Mouse (Mus musculus) induced T-regulatory cell, adult 2 months (primary cell): ENCODE measurements around the gene Lsr.
"Not testable (repeated sequence)": the region's sequence is repeated elsewhere in the genome, so short reads cannot be mapped to it uniquely, and the experiment has no call there.

Experiments used
- DNase-seq: peaks from one replicate; pipeline ENCODE4 v3.0.0-alpha.2; 2012; ENCODE audit warnings: low read depth

Lsr gene

DNA sequence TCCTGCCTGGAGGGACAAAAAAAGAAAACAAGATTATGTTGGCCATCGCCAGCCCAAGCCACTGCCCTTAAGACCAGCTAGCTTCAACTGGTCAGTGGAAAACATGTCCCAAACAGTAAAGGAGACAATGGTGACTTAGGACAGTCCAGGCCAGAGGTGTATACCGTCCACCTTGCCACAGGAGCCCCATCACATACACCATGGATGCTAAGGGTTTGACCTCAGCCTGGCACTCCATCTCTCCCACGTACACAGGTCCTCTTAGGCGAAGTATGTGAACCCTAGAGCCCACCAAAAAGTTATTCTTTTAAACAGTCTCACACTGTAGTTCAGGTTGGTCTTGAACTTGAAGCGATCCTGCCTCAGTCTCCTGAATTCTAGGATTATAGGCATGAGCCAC is 10.4 kb downstream of the Lsr start:
- DNase-seq = no peak

DNA sequence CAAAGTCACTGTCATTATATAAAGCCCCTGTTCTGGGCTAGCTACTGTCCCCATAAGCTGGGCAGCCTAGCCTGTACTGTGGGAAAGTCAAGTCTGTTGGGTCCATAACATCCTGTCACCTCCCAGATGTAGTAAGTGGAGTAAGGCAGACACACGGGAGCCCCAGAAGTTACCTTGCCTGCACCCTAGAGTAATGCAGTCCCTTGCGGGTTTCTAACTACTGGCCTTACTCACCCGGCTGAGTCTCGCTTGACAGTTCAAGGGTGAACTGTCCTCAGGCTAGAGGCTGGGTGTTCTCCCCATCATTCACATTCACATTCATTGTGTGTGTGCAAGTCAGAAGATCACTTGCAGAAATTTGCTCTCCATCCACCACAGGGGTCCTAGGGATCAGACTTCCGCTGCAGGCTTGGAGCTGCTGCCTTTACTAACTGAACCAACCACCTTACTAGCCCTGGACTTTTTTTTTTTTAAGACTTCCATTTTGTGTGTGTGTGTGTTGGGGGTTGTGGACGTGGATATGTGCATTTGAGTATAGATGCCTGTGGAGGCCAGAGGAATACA is 13.4 kb downstream of the Lsr start:
- DNase-seq = no peak

DNA sequence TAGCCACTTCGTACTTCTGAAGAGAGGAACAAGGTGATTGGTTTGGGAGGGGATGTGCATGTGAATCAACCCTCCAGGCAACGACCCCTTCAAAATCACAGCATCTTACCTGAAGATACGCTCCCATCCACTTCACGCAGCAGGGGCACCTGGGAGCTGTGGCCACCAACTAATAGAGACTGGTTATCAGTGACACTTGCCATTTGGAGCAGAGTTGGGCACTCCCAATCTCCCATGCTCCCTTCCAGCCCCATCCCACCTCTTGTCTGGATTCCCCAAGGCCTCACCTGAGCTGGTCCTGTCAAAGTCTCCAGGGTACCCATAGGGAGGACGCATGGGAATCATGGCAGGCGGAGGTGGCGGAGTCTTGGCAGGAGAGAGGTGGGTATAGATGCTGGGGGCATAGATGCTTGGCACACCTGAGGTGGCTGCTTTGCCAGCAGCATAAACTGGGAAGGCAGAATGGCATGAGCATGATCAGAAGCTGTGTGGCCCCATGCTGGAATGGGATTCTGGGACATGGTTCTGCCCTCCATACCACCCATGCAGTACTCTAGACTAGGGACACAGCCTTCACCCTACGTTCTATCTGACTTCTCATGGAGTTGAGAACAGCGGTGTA is 14.3 kb downstream of the Lsr start:
- no peak for DNase-seq

DNA sequence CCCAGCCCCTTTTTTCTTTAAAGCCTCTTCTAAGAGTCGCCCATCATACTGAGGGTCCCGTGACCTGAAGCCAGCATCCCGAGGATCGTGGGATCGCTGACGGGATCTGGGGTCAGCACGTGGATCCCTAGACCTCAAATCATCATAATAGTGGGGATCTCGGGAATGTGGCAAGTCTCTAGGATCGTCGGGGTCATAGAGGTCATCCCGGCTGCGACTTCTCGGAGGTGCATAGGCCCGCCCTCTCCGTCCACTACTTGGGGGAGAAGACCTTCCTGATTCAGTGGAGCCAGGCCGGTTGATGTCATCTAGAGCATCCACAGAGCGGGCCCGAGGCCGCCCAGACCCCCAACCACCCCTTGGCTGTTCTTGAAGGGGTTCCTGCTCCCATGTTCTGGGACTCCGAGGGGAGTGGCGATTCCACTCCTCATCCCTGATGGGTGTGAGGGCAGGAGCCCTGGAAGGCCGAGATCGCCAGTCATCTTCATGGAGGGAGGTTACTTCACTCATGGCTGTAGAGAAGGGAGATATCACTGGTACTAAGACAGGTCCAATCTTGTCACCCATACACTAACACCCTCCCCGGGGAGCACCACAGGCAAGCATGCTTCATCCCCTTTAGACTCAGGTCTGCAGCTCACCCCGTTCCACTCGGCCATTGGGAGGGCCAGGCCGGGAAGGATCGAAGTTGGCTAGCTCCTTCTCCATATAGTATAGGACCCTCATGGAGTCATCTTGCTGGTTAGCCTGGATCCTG is 15.0 kb downstream of the Lsr start:
- DNase-seq = no peak

DNA sequence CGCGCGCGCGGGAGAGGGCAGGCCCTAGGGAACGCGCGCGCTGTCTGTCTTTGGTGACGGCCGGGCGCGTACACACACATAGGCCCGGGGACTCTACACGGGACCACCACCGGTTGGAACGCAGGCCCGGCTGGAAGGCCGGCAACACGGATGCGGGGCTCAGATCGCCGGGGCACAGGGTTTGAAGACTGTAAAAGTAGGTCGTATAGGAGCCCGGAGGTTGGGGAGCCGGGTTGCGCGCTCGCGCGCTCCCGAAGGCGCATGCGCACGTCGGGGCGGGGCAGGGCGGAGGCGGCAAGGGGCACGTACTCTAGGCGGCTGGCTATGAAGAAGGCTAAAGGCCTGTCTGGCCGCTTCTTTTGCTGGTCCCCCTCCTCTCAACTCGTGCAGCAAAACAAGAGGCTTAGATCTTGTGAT is 15.9 kb downstream of the Lsr start:
- DNase-seq = peak; percentile 95

DNA sequence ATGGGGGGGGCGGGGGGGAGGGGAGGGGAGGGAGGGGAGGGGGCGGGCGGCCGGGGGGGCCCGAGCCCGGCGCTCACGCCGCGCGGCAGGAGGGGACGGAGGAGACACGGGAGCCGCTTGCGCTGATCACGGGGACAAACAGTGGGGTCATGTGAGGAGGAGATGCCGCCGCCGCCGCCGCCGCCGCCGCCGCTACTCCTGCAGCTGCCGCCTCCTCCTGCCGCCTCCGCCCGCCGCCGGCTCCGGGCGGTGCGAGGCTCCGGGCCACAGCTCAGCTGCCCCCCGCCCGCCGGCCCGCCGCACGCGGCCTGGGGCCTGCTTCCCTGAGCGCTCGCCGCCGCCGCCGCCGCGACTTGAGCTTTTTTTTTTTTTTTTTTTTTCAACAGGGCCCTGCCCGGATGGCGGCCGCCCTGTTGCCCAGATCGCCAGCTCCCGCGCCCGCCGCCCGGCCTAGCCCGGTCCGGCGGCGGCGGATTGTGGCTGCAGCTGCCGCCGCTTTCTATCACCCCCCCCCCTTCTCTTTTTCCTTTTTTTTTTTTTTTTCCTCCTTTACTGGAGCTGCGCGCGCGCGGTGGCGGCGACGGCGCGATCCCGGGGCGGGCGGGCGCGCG is 16.4 kb downstream of the Lsr start, which contains the start of gene Usf2:
TSS of gene Usf2 (minus strand) at position 48 of the 611 bp plus-strand sequence.
- peak; percentile 83 for DNase-seq

DNA sequence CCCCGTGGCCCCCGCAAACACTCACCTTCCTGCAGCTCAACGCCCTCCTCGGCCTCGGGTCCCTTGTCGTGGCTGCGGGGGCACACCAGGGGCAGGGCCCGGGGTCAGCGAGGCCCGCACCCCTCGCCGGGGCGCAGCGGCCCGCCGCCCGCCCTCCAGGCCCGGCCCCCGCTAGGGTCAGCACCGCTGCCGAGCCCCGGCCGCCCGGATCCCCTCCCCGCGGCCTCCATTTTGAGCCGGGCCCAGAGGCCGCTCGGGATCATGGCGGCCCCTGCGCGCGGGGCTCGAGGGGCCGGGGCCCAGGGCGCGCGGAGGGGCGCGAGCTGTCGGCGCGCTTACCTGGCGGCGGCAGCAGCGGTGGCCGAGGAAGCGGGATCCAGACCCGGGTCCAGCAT is 16.9 kb downstream of the Lsr start:
- DNase-seq = peak; percentile 64

DNA sequence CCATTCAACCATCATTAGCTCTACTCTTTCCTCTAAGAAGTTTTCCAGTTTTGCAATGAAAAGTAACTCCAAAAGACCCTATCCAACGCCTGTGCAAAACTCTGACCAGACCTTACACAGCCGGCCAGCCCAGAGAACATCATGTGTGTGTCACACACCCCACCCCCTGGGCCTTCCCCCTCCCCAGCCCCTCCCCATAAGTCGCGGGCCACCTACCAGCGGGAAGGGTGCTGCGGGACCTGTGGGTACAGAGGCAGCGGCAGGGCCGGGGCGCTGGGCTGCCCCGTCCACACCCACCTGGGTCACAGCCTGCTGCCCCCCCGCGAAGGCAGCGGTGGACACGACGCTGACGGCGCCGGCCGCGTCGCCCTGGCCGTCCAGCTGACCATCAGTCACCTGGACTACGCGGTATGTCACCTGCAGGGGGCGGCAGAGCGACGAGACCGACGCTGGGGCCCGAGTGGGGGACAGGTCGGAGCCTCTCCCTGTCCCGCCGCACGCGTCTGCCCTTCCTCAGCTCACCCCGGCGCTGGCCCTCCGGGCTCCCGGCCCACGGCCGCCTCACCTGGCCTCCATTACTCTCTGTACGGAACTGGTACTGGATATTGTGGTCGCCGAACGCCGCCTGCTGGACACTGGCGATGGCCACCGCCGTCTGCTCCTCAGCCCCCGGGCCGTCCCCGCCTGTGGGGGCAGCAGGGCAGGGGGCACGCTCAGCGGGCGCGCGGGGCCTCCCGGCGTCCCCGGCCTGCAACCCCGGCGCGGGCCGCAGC is 17.5 kb downstream of the Lsr start:
- peak; percentile 86 for DNase-seq

DNA sequence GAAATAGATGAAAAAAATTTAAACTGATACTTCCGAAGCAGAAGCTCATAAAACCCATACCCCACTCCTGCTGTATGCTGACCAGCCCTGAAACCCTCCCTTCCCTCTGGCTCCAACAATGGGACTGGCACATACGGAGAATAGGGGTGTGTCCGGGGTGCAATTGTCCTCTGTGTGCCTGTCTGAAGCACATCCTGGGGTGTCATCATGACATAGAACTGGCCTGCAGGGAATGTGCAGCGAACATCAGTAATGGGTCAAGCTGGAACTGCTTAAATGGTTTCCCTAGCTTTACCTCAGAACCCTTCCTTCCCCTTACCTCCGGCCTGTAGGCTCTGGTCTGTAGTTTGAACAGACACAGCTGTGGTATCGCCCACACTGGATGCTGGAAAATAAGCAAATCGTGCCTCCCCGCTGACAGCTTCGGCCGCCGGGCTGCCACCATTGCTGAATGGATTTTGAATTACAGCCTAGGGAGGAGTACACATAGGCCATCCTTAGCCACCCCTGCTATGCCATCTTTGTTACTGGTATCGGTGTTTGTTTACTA is 18.2 kb downstream of the Lsr start:
- DNase-seq = no peak

DNA sequence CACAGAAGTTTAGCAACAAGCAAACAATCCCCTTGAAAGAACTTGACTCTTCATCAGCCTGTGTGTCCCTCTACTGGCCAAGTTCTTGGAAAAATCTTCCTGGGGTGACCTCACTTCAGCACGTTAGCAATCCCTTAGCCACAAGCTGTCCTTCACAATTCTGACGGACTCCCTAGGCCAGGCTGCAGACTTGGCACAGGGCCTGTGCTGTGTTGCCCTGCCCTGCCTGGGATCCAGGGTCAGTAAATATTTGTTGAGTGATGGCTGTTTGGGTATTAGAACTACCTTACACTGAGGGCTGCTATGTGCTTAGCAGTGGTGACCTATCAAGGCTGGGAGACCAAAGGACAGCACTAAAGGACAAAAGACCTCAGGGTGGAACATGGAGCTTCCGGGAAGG is 19.2 kb downstream of the Lsr start:
- no peak for DNase-seq

DNA sequence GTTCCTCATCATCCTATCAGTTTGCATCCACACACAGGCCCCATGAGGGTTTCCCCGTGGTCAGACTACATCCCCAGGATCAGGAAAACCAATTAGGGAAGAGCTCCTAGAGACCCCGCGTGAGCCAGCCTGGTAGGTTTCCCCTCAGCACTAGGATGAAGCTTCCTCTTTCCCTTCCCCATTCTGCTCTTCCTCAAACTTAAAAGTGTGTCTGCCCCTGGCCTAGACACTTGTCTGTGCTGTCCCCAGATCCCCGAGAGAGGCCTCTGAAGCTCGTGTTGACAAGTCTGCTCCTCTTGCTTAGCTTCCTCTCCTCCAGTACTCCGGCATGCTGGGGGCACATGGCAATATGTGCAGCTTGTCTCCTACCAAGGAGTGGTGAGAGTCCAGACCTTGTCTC is 19.8 kb downstream of the Lsr start:
- no peak for DNase-seq

DNA sequence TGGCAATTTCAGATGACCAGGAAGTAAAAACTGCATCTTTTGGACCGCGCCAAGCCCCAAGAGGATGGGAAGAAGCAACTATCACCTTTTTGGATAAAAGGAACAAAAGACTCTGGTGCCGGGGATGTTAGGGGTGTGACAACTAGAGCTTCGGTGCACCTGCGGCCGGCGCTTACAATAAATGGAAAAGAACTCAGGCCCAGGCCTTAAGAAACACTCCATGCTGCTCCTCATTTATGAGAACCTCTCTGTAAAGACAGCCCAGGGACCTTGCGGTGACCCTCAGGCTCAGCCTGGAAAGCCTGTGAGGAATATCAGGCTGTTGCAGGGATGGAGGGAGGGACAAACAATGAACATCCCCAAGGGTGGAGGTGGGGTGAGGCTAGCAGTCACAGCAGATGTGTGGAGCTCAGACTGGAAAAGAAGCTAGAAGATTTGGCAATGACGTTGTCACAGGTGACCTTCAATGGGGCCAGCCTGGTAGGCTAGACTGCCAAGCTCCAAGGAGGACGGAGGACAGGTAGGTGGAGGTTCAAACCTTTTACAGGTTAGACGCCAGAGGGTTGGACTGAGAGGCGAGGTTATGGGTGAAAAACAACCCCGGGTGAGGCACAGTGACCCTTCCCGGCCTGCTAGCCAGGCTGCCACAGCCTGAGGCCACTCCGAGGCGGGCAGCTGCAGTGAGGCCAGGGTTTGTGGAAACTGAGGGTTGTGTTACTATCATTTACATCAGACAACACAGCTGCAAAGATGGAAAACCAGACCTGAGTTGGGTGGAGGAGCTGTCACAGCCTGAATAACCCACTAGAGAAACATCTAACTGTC is 20.6 kb downstream of the Lsr start:
- DNase-seq = no peak

DNA sequence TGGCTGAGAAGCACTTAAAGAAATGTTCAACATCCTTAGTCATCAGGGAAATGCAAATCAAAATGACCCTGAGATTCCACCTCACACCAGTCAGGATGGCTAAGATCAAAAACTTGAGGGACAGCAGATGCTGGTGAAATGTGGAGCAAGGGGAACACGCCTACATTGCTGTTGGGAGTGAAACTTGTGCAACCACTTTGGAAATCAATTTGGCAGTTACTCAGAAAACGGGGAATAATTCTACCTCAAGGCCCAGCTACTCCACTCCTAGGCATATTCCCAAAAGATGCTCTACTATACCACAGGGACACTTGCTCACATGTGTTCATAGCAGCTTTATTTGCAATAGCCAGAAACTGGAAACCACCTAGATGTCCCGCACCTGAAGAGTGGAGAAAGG is 23.4 kb downstream of the Lsr start:
- DNase-seq = not testable (repeated sequence)

DNA sequence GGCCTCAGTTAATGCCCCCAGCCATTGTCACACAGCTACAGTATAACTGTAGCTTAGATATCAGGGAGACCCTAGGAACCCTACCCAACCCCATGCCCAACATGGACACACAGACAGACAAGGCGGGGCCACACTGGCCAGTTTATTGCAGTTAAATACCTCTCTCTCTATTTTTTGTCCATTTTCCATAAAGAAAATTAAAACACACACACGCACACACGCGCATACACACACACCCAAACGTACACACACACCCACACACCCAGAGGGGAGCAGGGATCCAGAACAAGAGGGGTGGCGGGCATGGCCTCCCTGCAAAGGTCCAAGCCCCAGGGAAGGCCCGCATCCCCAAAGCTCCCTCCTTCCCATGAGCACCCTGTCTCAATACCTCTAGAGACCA is 27.4 kb downstream of the Lsr start:
- no peak for DNase-seq

DNA sequence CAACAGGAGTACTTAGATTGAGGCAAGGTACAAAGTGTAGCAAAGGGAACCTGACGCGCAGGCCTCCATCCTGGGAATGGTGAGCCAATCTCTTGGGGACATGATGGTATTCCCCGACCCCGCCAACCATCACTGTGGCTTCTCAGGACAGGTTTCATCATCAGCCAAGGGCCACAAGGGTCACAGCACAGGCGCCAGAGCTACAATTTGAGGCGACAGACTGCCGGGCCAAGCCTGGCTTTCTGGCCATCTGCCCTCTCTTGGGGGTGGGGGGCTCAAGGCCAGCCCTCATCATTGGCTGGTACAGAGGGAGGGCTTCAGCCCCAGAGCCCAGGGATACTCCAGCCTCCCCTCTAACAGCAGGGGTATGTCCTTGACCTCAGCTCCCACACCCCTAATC is 27.8 kb downstream of the Lsr start:
- not testable (repeated sequence) for DNase-seq

DNA sequence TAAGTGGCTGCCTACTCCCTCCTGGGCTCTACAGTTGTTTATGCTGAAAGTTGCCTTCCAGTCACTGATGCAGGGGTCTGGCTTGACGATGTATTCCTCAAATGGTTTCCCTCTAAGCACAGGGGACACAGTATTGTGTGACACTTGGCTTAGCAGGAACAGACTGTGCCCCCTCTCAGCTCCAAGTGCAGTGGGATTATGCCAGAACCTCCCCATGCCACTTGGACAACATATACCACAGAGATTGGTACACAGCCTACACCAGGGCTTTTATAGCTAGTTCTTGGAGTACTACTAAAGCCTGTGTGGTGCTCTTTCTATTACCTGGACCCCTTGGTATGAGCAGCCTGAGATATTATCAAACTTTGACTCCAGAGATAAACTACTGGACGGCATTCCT is 28.6 kb downstream of the Lsr start:
- not testable (repeated sequence) for DNase-seq

DNA sequence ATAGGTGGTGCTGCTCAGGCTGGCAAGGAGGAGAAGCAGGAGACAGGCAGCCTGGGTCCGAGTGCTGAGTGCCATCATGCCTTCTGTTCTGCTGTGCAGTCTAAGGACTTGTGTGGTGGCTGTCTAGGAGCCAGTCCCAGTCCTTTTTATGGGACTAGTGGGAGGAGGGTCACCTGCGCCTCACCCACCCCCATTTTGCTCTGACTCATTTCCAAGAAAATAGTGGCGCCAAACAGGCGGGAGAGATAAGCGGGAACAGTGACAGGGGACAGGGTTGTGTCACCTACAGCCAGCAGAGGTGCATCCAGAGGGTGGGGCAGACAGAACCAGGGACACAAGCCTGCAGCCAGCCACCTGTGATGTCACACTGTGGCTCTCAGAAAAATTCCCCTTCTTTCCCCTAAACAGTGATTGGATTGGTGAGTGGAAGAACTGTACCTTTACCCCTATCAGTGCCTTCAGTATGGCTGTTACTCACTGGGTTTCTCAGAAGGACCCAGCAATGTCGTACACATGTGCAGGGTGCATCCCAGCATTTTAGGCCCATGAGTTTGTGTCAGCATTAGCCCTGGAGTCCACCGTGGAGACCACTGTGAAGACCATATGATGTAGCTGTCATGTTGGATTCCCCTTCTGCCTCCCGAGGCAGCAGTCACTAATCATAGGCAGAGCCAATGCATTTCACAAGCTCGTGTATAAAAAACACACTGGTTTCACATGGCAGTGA is 29.2 kb downstream of the Lsr start, which contains the start of gene Hamp:
TSS of gene Hamp (minus strand) at position 124 of the 727 bp plus-strand sequence.
- DNase-seq = no peak

DNA sequence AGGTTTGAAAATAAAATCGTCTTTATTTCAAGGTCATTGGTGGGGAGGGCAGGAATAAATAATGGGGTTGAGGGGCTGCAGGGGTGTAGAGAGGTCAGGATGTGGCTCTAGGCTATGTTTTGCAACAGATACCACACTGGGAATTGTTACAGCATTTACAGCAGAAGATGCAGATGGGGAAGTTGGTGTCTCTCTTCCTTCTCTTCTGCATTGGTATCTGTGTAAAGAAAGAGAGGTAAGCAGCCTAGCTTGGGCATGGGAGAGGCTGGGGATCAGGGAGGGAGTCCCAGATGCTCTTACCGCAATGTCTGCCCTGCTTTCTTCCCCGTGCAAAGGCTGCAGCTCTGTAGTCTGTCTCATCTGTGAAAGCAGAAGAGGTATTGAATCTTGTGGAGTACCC is 30.9 kb downstream of the Lsr start:
- not testable (repeated sequence) for DNase-seq

DNA sequence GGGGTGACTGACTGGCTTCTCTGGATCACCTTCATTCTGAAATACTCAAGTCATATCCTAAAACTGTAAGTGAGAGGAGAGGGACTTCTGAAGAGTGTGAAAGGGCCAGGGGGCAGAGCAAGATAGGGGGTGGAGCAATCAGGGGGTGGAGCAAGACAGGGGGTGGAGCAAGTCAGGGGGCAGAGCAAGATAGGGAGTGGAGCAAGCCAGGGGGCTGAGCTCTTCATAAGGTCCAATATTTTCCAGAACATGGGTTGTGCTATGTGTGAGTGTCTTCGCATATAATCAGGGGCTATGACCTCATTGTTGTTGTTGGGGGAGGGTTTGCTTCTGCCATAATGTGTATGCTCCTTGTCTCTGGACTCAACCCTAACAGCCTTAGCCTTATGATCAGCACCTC is 33.2 kb downstream of the Lsr start:
- not testable (repeated sequence) for DNase-seq

DNA sequence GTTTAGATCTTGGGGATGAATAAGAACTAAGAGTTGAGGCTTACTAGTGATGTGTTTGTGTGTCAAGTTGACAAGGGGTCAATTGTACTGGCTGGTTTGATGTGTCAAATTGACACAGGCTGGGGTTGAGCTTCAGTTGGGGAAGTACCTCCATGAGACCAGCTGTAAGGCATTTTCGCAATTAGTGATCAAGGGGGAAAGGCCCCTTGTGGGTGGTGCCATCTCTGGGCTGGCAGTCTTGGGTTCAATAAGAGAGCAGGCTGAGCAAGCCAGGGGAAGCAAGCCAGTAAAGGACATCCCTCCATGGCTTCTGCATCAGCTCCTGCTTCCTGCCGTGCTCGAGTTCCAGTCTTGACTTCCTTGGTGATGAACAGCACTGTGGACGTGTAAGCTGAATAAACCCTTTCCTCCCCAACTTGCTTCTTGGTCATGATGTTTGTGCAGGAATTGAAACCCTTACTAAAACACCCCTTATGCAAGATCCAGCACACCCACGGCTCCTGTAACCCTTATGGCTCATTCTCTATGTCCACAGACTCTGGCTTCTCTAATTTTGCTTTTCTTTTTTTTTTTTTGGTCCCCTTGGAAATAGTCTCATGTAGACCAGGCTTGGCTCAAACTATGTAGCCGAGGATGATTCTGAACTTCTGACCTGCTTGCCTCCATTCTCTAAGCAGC is 37.7 kb downstream of the Lsr start:
- DNase-seq = not testable (repeated sequence)
